Mouse (Mus musculus): Measurements from ENCODE around the gene Myh9.
"Not testable (repeated sequence)": the region's sequence is repeated elsewhere in the genome, so short reads cannot be mapped to it uniquely, and the experiment has no call there.

The Myh9 gene

GRCm38 (mm10) chr15:77752443-77752842 lies 89.5 kb downstream of the Myh9 start:
- DNase-seq (ENCODE audit: low spot score): no peak

- DNase-seq (ENCODE audit: low spot score): no peak
Measured at GRCm38 (mm10) chr15:77750461-77750860, 91.5 kb downstream of the Myh9 start.

GRCm38 (mm10) chr15:77749717-77750116 lies 92.3 kb downstream of the Myh9 start:
- DNase-seq (ENCODE audit: low spot score): no peak

GRCm38 (mm10) chr15:77748414-77748813 lies 93.6 kb downstream of the Myh9 start:
- no peak for DNase-seq (ENCODE audit: low spot score)

GRCm38 (mm10) chr15:77746326-77746725 lies 95.6 kb downstream of the Myh9 start:
- no peak for DNase-seq (ENCODE audit: low spot score)

GRCm38 (mm10) chr15:77745081-77745480 lies 96.9 kb downstream of the Myh9 start:
- DNase-seq (ENCODE audit: low spot score): no peak

- DNase-seq (ENCODE audit: low spot score): no peak
Measured at GRCm38 (mm10) chr15:77744632-77745031, 97.3 kb downstream of the Myh9 start.

- DNase-seq (ENCODE audit: low spot score): not testable (repeated sequence)
Measured at GRCm38 (mm10) chr15:77741556-77741955, 100.4 kb downstream of the Myh9 start.

GRCm38 (mm10) chr15:77740511-77741297 lies 101.3 kb downstream of the Myh9 start:
- DNase-seq (ENCODE audit: low spot score): no peak

GRCm38 (mm10) chr15:77733903-77734302 lies 108.1 kb downstream of the Myh9 start:
- not testable (repeated sequence) for DNase-seq (ENCODE audit: low spot score)

GRCm38 (mm10) chr15:77733380-77733779 lies 108.6 kb downstream of the Myh9 start:
- DNase-seq (ENCODE audit: low spot score): not testable (repeated sequence)

- not testable (repeated sequence) for DNase-seq (ENCODE audit: low spot score)
Measured at GRCm38 (mm10) chr15:77732851-77733250, 109.1 kb downstream of the Myh9 start.

- DNase-seq (ENCODE audit: low spot score): no peak
Measured at GRCm38 (mm10) chr15:77731605-77732004, 110.4 kb downstream of the Myh9 start.

- DNase-seq (ENCODE audit: low spot score): not testable (repeated sequence)
Measured at GRCm38 (mm10) chr15:77728739-77729138, 113.2 kb downstream of the Myh9 start, which contains the start of gene Apol9b. TSS of gene Apol9b (plus strand) at chr15:77729039.

GRCm38 (mm10) chr15:77727745-77728144 lies 114.2 kb downstream of the Myh9 start:
- DNase-seq (ENCODE audit: low spot score): not testable (repeated sequence)

- DNase-seq (ENCODE audit: low spot score): not testable (repeated sequence)
Measured at GRCm38 (mm10) chr15:77727139-77727538, 114.8 kb downstream of the Myh9 start.

- DNase-seq (ENCODE audit: low spot score): not testable (repeated sequence)
Measured at GRCm38 (mm10) chr15:77725393-77726020, 116.5 kb downstream of the Myh9 start.

GRCm38 (mm10) chr15:77724208-77724911 lies 117.6 kb downstream of the Myh9 start:
- not testable (repeated sequence) for DNase-seq (ENCODE audit: low spot score)

- DNase-seq (ENCODE audit: low spot score): not testable (repeated sequence)
Measured at GRCm38 (mm10) chr15:77721509-77721908, 120.5 kb downstream of the Myh9 start.

- DNase-seq (ENCODE audit: low spot score): not testable (repeated sequence)
Measured at GRCm38 (mm10) chr15:77718240-77718639, 123.7 kb downstream of the Myh9 start.
